Mouse (Mus musculus) megakaryocyte progenitor cell, adult 5-6 weeks (primary cell): ENCODE measurements around the gene Sp100. TPM values are rescaled to one million over a fixed set of nuclear protein-coding genes. Genes with fewer than 3 reads are reported as not detected.
A peak's percentile ranks its signal among the peaks of the same experiment; 100 is the strongest.

Source experiments
- ATAC-seq: replicated peaks from 2 replicates; pipeline ENCODE4 v1.8.0; 2016; ENCODE audit warnings: mild to moderate bottlenecking, moderate TSS enrichment, inconsistent platforms; ENCODE audit not compliant: poor library complexity
- total RNA-seq, 2 experiments: library from RNA; stranded (forward) in 1 of 2; stranded (reverse) in 1 of 2; fragments of 157-497, 149-512 nt in 1 of 2; fragments of 200-1000 nt in 1 of 2; gene quantifications; 2 replicates each; pipeline versions ENCODE4 v1.2.3 to v1.2.4; 2015 to 2017

Gene Sp100
- total RNA-seq, 2 experiments from 2014 or later, result 63.4 to 126 TPM

DNA sequence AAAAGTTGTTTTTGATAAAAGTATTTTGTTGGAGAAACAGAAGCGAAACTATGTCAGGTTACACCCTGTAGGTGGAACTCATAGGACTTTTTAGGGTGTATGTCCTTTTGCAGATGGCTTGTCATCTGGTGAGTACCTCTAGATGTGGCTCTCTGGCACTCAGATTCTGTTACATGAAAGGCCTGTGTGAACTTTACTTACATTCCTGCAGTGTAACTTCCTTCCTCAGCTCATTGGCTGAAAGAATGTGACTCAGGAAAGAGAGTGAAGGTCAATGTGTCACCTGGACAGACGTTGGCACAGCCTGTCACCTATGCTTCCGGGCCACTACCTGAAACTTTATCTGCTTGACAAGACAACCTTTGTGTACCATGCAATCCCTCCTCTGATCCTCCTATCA is 94.8 kb downstream of the Sp100 start:
- ATAC-seq, result no peak

DNA sequence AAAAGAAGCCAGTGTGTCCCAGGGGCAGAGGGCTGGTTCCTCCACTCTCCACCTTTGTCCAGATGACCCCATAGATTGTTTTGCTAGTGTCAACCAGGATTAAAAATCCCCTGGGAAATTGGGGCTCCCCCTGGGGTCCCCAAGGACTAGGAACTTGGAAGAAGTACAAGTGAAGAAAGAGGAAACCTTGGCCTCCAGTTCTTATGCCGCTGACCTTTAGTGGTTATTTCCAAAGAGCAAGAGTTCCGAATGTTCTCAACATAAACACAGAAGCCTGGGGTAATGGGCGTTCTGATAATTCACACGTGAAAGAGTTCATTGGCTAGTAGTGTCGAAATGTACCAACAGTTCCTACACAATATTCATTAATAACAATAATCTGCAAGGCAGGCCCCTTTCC is 96.7 kb downstream of the Sp100 start:
- no peak for ATAC-seq

DNA sequence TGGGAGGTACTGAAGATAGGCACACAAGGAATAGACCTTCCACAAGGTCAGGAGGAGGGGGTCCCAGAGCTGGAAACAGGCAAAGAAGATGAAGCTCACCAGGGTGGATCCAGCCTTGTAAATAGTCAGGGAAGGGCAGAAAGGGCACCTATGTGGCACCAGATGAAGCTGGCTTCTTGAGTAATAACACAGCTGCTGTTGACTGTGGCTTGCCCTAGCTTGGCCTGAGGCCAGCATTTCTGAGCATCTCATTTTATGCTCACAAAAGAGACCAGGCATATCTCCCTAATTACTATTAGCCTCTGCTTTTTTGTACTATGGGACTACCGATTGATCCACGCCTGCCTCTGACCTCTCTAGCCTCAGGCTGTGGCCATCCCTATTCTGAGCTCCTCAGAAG is 100.0 kb downstream of the Sp100 start:
- no peak for ATAC-seq

GRCm38 (mm10) chr1:85750650-85751049 is 100.9 kb downstream of the Sp100 start:
- 0 out of 2 replicates have a peak, but pooled peaks have one; percentile 3 for ATAC-seq

- peak; percentile 87 for ATAC-seq
These were observed 101.7 kb downstream of the Sp100 start for GRCm38 (mm10) chr1:85751494-85751893.

DNA sequence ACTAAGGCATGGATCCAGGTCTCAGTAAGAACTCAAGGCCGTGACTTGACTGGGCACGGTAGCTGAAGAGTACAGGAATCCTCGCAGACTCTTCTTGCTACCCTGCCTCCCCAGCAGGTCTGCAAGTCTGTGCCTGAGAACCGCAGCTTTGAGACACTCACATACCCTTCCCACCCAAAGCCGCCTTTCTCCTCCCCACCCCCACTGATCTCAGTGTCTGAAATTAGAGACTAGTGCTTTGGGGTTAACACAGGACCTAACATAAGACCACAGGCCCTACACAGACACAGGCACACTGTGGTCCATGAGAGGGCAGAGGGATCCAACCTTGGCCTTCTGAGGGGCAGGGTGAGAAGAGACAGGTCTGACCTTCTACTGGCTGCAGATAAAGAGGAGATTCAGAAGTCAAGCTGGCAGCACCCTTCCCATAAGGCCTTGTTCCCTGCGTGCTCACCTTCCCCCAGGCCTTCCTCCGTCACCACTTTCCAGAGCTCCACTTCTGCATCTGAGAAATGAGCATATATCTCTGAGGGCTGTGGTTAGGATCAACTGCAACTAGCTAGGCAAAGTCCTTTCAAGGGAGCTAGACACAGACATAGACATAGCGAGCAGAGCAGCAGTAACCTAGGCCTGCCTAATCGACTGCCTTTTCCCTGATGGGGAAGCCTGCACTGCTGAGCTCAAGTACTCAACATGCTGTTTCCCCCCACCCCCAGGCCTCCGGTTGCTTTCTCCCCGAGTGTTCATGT is 102.3 kb downstream of the Sp100 start:
- ATAC-seq, result peak; percentile 32

- ATAC-seq, result 0 out of 2 replicates have a peak, but pooled peaks have one; percentile 7
These were observed 107.9 kb downstream of the Sp100 start for GRCm38 (mm10) chr1:85757531-85758230.

GRCm38 (mm10) chr1:85758231-85758968 is 108.6 kb downstream of the Sp100 start:
- ATAC-seq, result peak; percentile 82

- ATAC-seq, result no peak
These were observed 109.1 kb downstream of the Sp100 start for GRCm38 (mm10) chr1:85758969-85759293.

Other genes with a start within 250 kb of the Sp100 start
- 0.69 and 0.73 TPM in 2 replicates for gene G530012D18Rik, start 74.3 kb upstream of the Sp100 start, total RNA-seq (2015)
- gene G530012D18Rik, start 74.3 kb upstream of the Sp100 start, total RNA-seq (2017), result 0.46 TPM in 1 of 2 replicates, not detected in the other
- gene Sp110, start 51.2 kb upstream of the Sp100 start, total RNA-seq (2015), result 114 and 132 TPM in 2 replicates
- 114 and 149 TPM in 2 replicates for gene Sp110, start 51.2 kb upstream of the Sp100 start, total RNA-seq (2017)
- 83.5 and 86.2 TPM in 2 replicates for gene Sp140, start 49.6 kb upstream of the Sp100 start, total RNA-seq (2015)
- 90.3 and 92.2 TPM in 2 replicates for gene Sp140, start 49.6 kb upstream of the Sp100 start, total RNA-seq (2017)
- 81.4 and 86.3 TPM in 2 replicates for gene A630001G21Rik, start 128.7 kb downstream of the Sp100 start, total RNA-seq (2015)
- gene A630001G21Rik, start 128.7 kb downstream of the Sp100 start, total RNA-seq (2017), result 57.5 and 65.8 TPM in 2 replicates
- 83.1 and 84.9 TPM in 2 replicates for gene Cab39, start 143.5 kb downstream of the Sp100 start, total RNA-seq (2015)
- 122 and 126 TPM in 2 replicates for gene Cab39, start 143.5 kb downstream of the Sp100 start, total RNA-seq (2017)
- gene Itm2c, start 244.3 kb downstream of the Sp100 start, total RNA-seq (2015), result 28.7 and 33.0 TPM in 2 replicates
- gene Itm2c, start 244.3 kb downstream of the Sp100 start, total RNA-seq (2017), result 71.1 and 71.3 TPM in 2 replicates